Mouse (Mus musculus): Measurements from ENCODE around the gene Scube1. TPM values are rescaled to one million over a fixed set of nuclear protein-coding genes. Genes with fewer than 3 reads are reported as not detected.

The Scube1 gene
- polyA plus RNA-seq, 1 experiment from 2014 or later = 1.6 TPM

DNA sequence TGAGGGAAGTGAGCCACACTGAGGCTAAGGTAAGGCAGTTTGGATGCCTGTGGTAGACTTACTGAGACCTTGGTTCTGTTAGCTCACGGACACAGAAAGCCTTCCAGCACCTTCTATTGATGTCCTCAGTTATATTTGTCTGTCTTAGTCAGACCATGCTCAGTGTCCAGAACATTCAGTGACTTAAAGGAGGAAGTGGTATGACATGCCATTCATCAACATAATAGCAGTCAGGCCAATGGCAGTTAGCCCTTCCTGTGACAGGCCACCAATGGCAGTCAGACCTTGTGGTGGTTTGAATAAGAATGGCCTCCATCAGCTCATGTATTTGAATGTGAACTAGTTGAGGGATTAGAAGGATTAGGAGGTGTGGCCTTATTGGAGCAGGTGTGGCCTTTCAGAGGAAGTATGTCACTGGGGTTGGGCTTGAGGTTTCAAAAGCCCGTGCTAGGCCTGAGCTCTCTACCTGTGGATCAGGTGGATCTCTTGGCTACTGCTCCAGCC is 98.6 kb downstream of the Scube1 start:
- ATAC-seq (peak; percentile 68), DNase-seq (ENCODE audit: low spot score) (peak; percentile 8)
- H3K27me3 ChIP-seq (replicated peaks; ENCODE audit: insufficient read depth, low read length) = no peaks in the 10 kb centered on the region
- no peaks in the 10 kb centered on the region for H3K9me3 ChIP-seq (ENCODE audit: low read length)
- H3K4me3 ChIP-seq (ENCODE audit: low read depth, low read length) = no peak overlapping the region
- no peak overlapping the region for H3K27ac ChIP-seq (ENCODE audit: low read length)
- no peaks in the 10 kb centered on the region for H3K36me3 ChIP-seq (ENCODE audit: insufficient read depth, low read length)
- H3K9ac ChIP-seq (replicated peaks; ENCODE audit: low read depth) = no peak overlapping the region
- WGBS = 76% methylated on average over 2 of the region's 2 CpGs
- H3K4me1 ChIP-seq (ENCODE audit: insufficient read depth, low read depth, low read length) = no peaks in the 10 kb centered on the region
- TF ChIP-seq CTCF (IDR thresholded peaks at IDR 0.05) (no peak), EP300 (IDR thresholded peaks at IDR 0.05) (peak; percentile 83)
- H3K4me2 ChIP-seq (replicated peaks; ENCODE audit: low read depth, low read length) = no peak overlapping the region

DNA sequence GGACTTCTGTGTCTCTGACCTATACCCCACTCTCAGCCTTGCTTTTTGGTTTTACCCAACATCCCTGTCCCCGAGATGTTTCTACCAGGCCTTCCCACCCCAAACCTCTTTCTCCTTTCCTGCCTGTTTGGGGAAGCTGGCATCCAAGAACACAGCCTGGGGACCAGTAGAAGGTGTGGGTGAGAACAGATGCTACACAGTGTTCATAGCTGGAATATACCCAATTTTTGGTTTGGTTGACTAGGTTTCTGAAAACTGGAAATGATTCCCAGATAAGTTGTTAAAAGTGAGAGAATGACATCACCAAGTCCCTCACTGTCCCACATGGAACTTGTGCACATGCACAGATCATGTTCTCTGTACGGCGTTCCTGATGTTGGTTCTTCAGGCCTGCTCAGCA is 109.6 kb downstream of the Scube1 start:
- no peaks in the 10 kb centered on the region for H3K36me3 ChIP-seq (ENCODE audit: insufficient read depth, low read length)
- no peak overlapping the region for H3K27ac ChIP-seq (ENCODE audit: low read length)
- H3K4me2 ChIP-seq (replicated peaks; ENCODE audit: low read depth, low read length) = no peak overlapping the region
- TF ChIP-seq CTCF (IDR thresholded peaks at IDR 0.05) = no peak
- TF ChIP-seq EP300 (IDR thresholded peaks at IDR 0.05) = no peak
- no peaks in the 10 kb centered on the region for H3K9me3 ChIP-seq (ENCODE audit: low read length)
- no peak overlapping the region for H3K9ac ChIP-seq (replicated peaks; ENCODE audit: low read depth)
- ATAC-seq (no peak), DNase-seq (ENCODE audit: low spot score) (no peak)
- no peak overlapping the region for H3K4me3 ChIP-seq (ENCODE audit: low read depth, low read length)
- no peaks in the 10 kb centered on the region for H3K27me3 ChIP-seq (replicated peaks; ENCODE audit: insufficient read depth, low read length)
- H3K4me1 ChIP-seq (ENCODE audit: insufficient read depth, low read depth, low read length) = no peaks in the 10 kb centered on the region
- WGBS = 90% methylated on average over 3 of the region's 3 CpGs

DNA sequence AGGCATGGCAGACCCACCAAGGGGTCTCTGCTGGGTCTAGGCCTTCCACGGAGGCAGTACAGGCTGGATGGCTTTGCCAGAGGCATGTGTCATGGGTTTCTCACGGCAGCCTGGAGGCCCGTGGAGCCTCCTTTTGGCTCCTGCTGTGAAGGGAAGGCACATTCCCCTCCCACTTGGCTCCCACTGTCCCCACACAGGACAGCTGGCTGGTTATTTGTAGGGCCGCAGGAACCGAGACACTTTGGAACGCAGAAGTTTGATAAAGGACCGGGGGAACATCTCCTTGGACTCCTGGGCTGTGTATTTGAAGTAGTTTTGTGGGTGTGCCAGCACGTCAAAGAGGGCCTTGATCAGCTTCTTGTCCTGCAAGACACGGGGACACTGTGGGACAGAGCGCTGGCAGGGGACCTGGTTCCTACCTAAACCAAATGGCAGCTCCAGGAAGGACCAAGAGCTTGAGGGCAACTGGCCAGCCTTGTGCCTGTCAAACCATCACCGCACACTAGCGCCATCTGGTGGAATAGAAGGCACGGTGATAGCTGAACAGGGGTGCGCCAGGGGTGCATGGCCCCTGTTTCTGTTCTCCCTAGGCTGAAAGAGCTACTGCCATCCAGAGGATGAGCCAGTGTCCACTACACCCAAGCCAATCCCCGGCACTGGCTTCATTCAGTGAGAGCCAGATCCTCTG is 117.6 kb downstream of the Scube1 start:
- peak; percentile 85 for DNase-seq (ENCODE audit: low spot score)
- no peak overlapping the region for H3K27ac ChIP-seq (ENCODE audit: low read length)
- no peaks in the 10 kb centered on the region for H3K4me1 ChIP-seq (ENCODE audit: insufficient read depth, low read depth, low read length)
- no peak overlapping the region for H3K4me2 ChIP-seq (replicated peaks; ENCODE audit: low read depth, low read length)
- H3K27me3 ChIP-seq (replicated peaks; ENCODE audit: insufficient read depth, low read length) = no peaks in the 10 kb centered on the region
- WGBS = 42% methylated on average over 15 of the region's 15 CpGs
- TF ChIP-seq EP300 (IDR thresholded peaks at IDR 0.05) (no peak), CTCF (IDR thresholded peaks at IDR 0.05) (peak; percentile 95)
- H3K36me3 ChIP-seq (ENCODE audit: insufficient read depth, low read length) = no peaks in the 10 kb centered on the region
- H3K9me3 ChIP-seq (ENCODE audit: low read length) = no peaks in the 10 kb centered on the region
- H3K9ac ChIP-seq (replicated peaks; ENCODE audit: low read depth) = no peak overlapping the region
- peak; percentile 63 for ATAC-seq
- H3K4me3 ChIP-seq (ENCODE audit: low read depth, low read length) = no peak overlapping the region

- 88% methylated on average over 8 of the region's 8 CpGs for WGBS
- H3K4me1 ChIP-seq (ENCODE audit: insufficient read depth, low read depth, low read length) = no peaks in the 10 kb centered on the region
- no peaks in the 10 kb centered on the region for H3K9me3 ChIP-seq (ENCODE audit: low read length)
- TF ChIP-seq EP300 (IDR thresholded peaks at IDR 0.05) (no peak), CTCF (IDR thresholded peaks at IDR 0.05) (no peak)
- no peaks in the 10 kb centered on the region for H3K27me3 ChIP-seq (replicated peaks; ENCODE audit: insufficient read depth, low read length)
- no peaks in the 10 kb centered on the region for H3K36me3 ChIP-seq (ENCODE audit: insufficient read depth, low read length)
- no peak overlapping the region for H3K27ac ChIP-seq (ENCODE audit: low read length)
- no peak overlapping the region for H3K4me3 ChIP-seq (ENCODE audit: low read depth, low read length)
- DNase-seq (ENCODE audit: low spot score) (no peak), ATAC-seq (no peak)
- H3K9ac ChIP-seq (replicated peaks; ENCODE audit: low read depth) = no peak overlapping the region
- H3K4me2 ChIP-seq (replicated peaks; ENCODE audit: low read depth, low read length) = no peak overlapping the region
These were observed 118.1 kb downstream of the Scube1 start for GRCm38 (mm10) chr15:83606700-83607099.

DNA sequence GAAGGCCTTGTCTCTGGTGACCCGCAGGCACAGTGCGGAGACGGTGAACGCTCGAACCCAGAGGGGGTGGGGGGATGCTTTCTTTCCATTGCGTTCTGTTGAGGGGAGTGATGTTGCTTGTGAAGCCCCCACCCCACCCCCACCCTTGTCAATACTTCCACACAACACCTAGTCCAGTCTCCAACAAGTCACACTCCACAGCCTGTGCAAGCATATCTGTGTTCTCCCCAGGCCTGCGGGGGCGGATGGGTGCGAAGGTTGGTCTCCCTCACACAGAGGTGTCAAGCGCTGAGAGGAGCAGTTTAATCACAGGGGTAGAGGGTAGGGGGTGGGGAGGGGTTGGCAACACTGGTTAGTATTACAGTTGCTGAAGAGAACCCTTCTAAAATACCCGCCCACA is 118.6 kb downstream of the Scube1 start:
- ATAC-seq (no peak), DNase-seq (ENCODE audit: low spot score) (no peak)
- Histone ChIP-seq H3K4me2 (replicated peaks; ENCODE audit: low read depth, low read length) (no peak overlapping the region), H3K27me3 (replicated peaks; ENCODE audit: insufficient read depth, low read length) (no peaks in the 10 kb centered on the region), H3K36me3 (ENCODE audit: insufficient read depth, low read length) (no peaks in the 10 kb centered on the region), H3K27ac (ENCODE audit: low read length) (no peak overlapping the region), H3K9ac (replicated peaks; ENCODE audit: low read depth) (no peak overlapping the region), H3K4me3 (ENCODE audit: low read depth, low read length) (no peak overlapping the region), H3K4me1 (ENCODE audit: insufficient read depth, low read depth, low read length) (no peaks in the 10 kb centered on the region), H3K9me3 (ENCODE audit: low read length) (no peaks in the 10 kb centered on the region)
- 84% methylated on average over 11 of the region's 11 CpGs for WGBS
- TF ChIP-seq EP300 (IDR thresholded peaks at IDR 0.05) = no peak
- no peak for TF ChIP-seq CTCF (IDR thresholded peaks at IDR 0.05)

GRCm38 (mm10) chr15:83603426-83603825 is 121.4 kb downstream of the Scube1 start:
- no peak for DNase-seq (ENCODE audit: low spot score)
- Histone ChIP-seq H3K9ac (replicated peaks; ENCODE audit: low read depth) (no peak overlapping the region), H3K4me1 (ENCODE audit: insufficient read depth, low read depth, low read length) (no peaks in the 10 kb centered on the region), H3K27ac (ENCODE audit: low read length) (no peak overlapping the region), H3K27me3 (replicated peaks; ENCODE audit: insufficient read depth, low read length) (no peaks in the 10 kb centered on the region), H3K36me3 (ENCODE audit: insufficient read depth, low read length) (no peaks in the 10 kb centered on the region), H3K4me3 (ENCODE audit: low read depth, low read length) (no peak overlapping the region), H3K9me3 (ENCODE audit: low read length) (no peaks in the 10 kb centered on the region), H3K4me2 (replicated peaks; ENCODE audit: low read depth, low read length) (no peak overlapping the region)
- TF ChIP-seq EP300 (IDR thresholded peaks at IDR 0.05) (no peak), CTCF (IDR thresholded peaks at IDR 0.05) (no peak)
- 96% methylated on average over 7 of the region's 7 CpGs for WGBS
- ATAC-seq = no peak

All from lung, postnatal 0 days (tissue).